Mouse (Mus musculus) stomach, postnatal 0 days (tissue): Measurements from ENCODE around the gene Dip2b. TPM values are rescaled to one million over a fixed set of nuclear protein-coding genes. Genes with fewer than 3 reads are reported as not detected.

Experiments
- ATAC-seq: fragments of 200-750 bp; cut with Nextera tagmentation; 2 replicates; pipeline ENCODE4 v1.8.0; 2017; ENCODE audit not compliant: low FRiP score, low TSS enrichment
- DNase-seq: peaks from one replicate; pipeline ENCODE4 v3.0.0-alpha.2; 2016; ENCODE audit warnings: low spot score
- H3K27ac ChIP-seq: fragments of 300-500 bp; sonication (generic); replicated peaks from 2 replicates; pipeline ENCODE4 v1.5.1; 2014; ENCODE audit warnings: mild to moderate bottlenecking, control low read depth
- H3K27me3 ChIP-seq: fragments of 300-500 bp; sonication (generic); 2 replicates; pipeline ENCODE4 v1.6.1; 2014; ENCODE audit warnings: low read length; ENCODE audit not compliant: control insufficient read depth, insufficient read depth
- H3K36me3 ChIP-seq: fragments of 300-500 bp; sonication (generic); 2 replicates; pipeline ENCODE4 v1.6.1; 2014; ENCODE audit warnings: low read length, mixed read lengths; ENCODE audit not compliant: control insufficient read depth, insufficient read depth
- H3K4me1 ChIP-seq: fragments of 300-500 bp; sonication (generic); replicated peaks from 2 replicates; pipeline ENCODE4 v1.6.1; 2014; ENCODE audit warnings: antibody characterized with exemption; ENCODE audit not compliant: control insufficient read depth, insufficient read depth
- H3K4me2 ChIP-seq: fragments of 300-500 bp; sonication (generic); replicated peaks from 2 replicates; pipeline ENCODE4 v1.6.1; 2014; ENCODE audit warnings: low read depth, mild to moderate bottlenecking, control low read depth, moderate library complexity
- H3K4me3 ChIP-seq: fragments of 300-500 bp; sonication (generic); 2 replicates; pipeline ENCODE4 v1.5.1; 2014; ENCODE audit warnings: low read depth, low read length, control low read depth
- H3K9ac ChIP-seq: fragments of 300-500 bp; sonication (generic); 2 replicates; pipeline ENCODE4 v1.6.1; 2014; ENCODE audit warnings: mild to moderate bottlenecking, low read length, control low read depth, mixed read lengths
- H3K9me3 ChIP-seq: fragments of 300-500 bp; sonication (generic); 2 replicates; pipeline ENCODE4 v1.6.1; 2016; ENCODE audit warnings: low read length; ENCODE audit not compliant: control insufficient read depth
- CTCF ChIP-seq: IDR thresholded peaks from 2 replicates; pipeline ENCODE4 v1.5.1; 2016; ENCODE audit warnings: antibody characterized with exemption, low read depth, mild to moderate bottlenecking, moderate library complexity
- EP300 ChIP-seq: optimal IDR thresholded peaks from 2 replicates; pipeline ENCODE3; 2016; ENCODE audit warnings: antibody characterized with exemption
- WGBS: fragments of 180-500 bp; shearing (Covaris S2); extraction: QIAGEN DNeasy Blood & Tissue Kit; methylation state at CpG from one replicate; pipeline ENCODE4 v1.1.7; 2014; 5-methylcytosine and 5-hydroxymethylcytosine counted together
- polyA plus RNA-seq: library from polyadenylated mRNA; unstranded; fragments of >200 nt; fragmentation: Nextera tagmentation; extraction: Ambion mirVana; gene quantifications from 2 replicates; pipeline ENCODE4 v1.2.1, GENCODE M21; 2015

The Dip2b gene
- polyA plus RNA-seq, 1 experiment from 2014 or later, result 5.2 TPM

GRCm38 (mm10) chr15:100235208-100235965 is 196.9 kb downstream of the Dip2b start:
- Histone ChIP-seq H3K27ac (no peak overlapping the region), H3K4me2 (no peak overlapping the region), H3K27me3 (no peaks in the 10 kb centered on the region), H3K9ac (no peak overlapping the region), H3K4me3 (no peak overlapping the region), H3K36me3 (peaks cover 5% of the 10 kb centered on the region; the same call in 1 of the 2 replicates), H3K4me1 (no peaks in the 10 kb centered on the region; the same call in 1 of the 2 replicates), H3K9me3 (no peaks in the 10 kb centered on the region)
- TF ChIP-seq CTCF, result no peak
- no peak for TF ChIP-seq EP300
- no peak for ATAC-seq
- no peak for DNase-seq
- 91% methylated on average over 12 of the region's 12 CpGs for WGBS

GRCm38 (mm10) chr15:100236952-100237351 is 198.5 kb downstream of the Dip2b start:
- no peaks in the 10 kb centered on the region for H3K9me3 ChIP-seq
- no peak overlapping the region for H3K4me3 ChIP-seq

GRCm38 (mm10) chr15:100241780-100242179 is 203.3 kb downstream of the Dip2b start:
- no peaks in the 10 kb centered on the region; the same call in 1 of the 2 replicates for H3K4me1 ChIP-seq
- DNase-seq (no peak), ATAC-seq (no peak)
- no peak overlapping the region for H3K4me3 ChIP-seq
- TF ChIP-seq CTCF (no peak), EP300 (no peak)
- H3K9me3 ChIP-seq, result no peaks in the 10 kb centered on the region
- H3K9ac ChIP-seq, result no peak overlapping the region
- H3K27ac ChIP-seq, result no peak overlapping the region
- 92% methylated on average over 6 of the region's 6 CpGs for WGBS
- H3K36me3 ChIP-seq, result peaks cover 6% of the 10 kb centered on the region; the same call in 1 of the 2 replicates
- no peaks in the 10 kb centered on the region for H3K27me3 ChIP-seq
- H3K4me2 ChIP-seq, result no peak overlapping the region

More at GRCm38 (mm10) chr15:100236952-100237351, 198.5 kb downstream of the Dip2b start:
- Histone ChIP-seq H3K9ac (no peak overlapping the region), H3K27ac (no peak overlapping the region), H3K27me3 (no peaks in the 10 kb centered on the region), H3K4me2 (no peak overlapping the region), H3K36me3 (peaks cover 5% of the 10 kb centered on the region; the same call in 1 of the 2 replicates), H3K4me1 (no peaks in the 10 kb centered on the region; the same call in 1 of the 2 replicates)
- 81% methylated on average over 6 of the region's 6 CpGs for WGBS
- TF ChIP-seq CTCF (no peak), EP300 (no peak)
- DNase-seq (no peak), ATAC-seq (no peak)

- Histone ChIP-seq H3K9me3 (no peaks in the 10 kb centered on the region), H3K27ac (no peak overlapping the region), H3K4me1 (no peaks in the 10 kb centered on the region), H3K9ac (no peak overlapping the region), H3K36me3 (peaks cover 15% of the 10 kb centered on the region), H3K27me3 (no peaks in the 10 kb centered on the region), H3K4me3 (no peak overlapping the region), H3K4me2 (no peak overlapping the region)
- ATAC-seq, result no peak
- DNase-seq, result no peak
- TF ChIP-seq CTCF (no peak), EP300 (no peak)
- 91% methylated on average over 7 of the region's 7 CpGs for WGBS
Observed at GRCm38 (mm10) chr15:100245951-100246350, 207.5 kb downstream of the Dip2b start.

- Histone ChIP-seq H3K4me2 (no peak overlapping the region), H3K4me1 (no peaks in the 10 kb centered on the region), H3K9me3 (no peaks in the 10 kb centered on the region), H3K27ac (no peak overlapping the region), H3K4me3 (no peak overlapping the region), H3K27me3 (no peaks in the 10 kb centered on the region), H3K9ac (no peak overlapping the region), H3K36me3 (peaks cover 17% of the 10 kb centered on the region)
- WGBS, result 81% methylated on average over 9 of the region's 9 CpGs
- DNase-seq (no peak), ATAC-seq (no peak)
- no peak for TF ChIP-seq CTCF
- TF ChIP-seq EP300, result no peak
Observed at GRCm38 (mm10) chr15:100247296-100247695, 208.8 kb downstream of the Dip2b start.
